Mouse (Mus musculus) left cerebral cortex, adult 9 months (tissue): ENCODE measurements around the gene Fbxl16.

Source experiments
- DNase-seq, 2 experiments: peaks; one replicate each; pipeline ENCODE4 v3.0.0; 2022; ENCODE audit warnings: low spot score in 2 of 2

Gene Fbxl16

GRCm38 (mm10) chr17:25808789-25809605 is at the start of gene Fbxl16:
Fbxl16 (plus strand) TSS chr17:25809085.
- peak; percentile 84 to 90 for DNase-seq

GRCm38 (mm10) chr17:25760148-25760547 is 48.7 kb upstream of the Fbxl16 start:
- no peak for DNase-seq

- peak in 1 of 2 experiments; percentile 55 for DNase-seq
Observed at GRCm38 (mm10) chr17:25761561-25761970, 47.3 kb upstream of the Fbxl16 start.

GRCm38 (mm10) chr17:25762591-25762990 is 46.3 kb upstream of the Fbxl16 start:
- no peak for DNase-seq

- no peak for DNase-seq
Observed at GRCm38 (mm10) chr17:25765886-25766285, 43.0 kb upstream of the Fbxl16 start.

GRCm38 (mm10) chr17:25769331-25769730 is 39.6 kb upstream of the Fbxl16 start:
- DNase-seq = no peak

- DNase-seq = peak; percentile 90 to 99
Observed at GRCm38 (mm10) chr17:25773549-25774120, 35.2 kb upstream of the Fbxl16 start, which contains the start of gene Narfl. Narfl (plus strand) TSS chr17:25773776.

- DNase-seq = no peak
Observed at GRCm38 (mm10) chr17:25775318-25776062, 33.4 kb upstream of the Fbxl16 start.

GRCm38 (mm10) chr17:25777948-25778347 is 30.9 kb upstream of the Fbxl16 start:
- DNase-seq = no peak

GRCm38 (mm10) chr17:25781339-25781738 is 27.5 kb upstream of the Fbxl16 start:
- DNase-seq = no peak

GRCm38 (mm10) chr17:25783086-25783485 is 25.8 kb upstream of the Fbxl16 start:
- no peak for DNase-seq

GRCm38 (mm10) chr17:25783861-25784574 is 24.9 kb upstream of the Fbxl16 start:
- DNase-seq = no peak

- peak; percentile 85 to 98 for DNase-seq
Observed at GRCm38 (mm10) chr17:25785281-25785745, 23.6 kb upstream of the Fbxl16 start, which contains the start of gene Haghl. Haghl (minus strand) TSS chr17:25785673.

GRCm38 (mm10) chr17:25786280-25786679 is 22.6 kb upstream of the Fbxl16 start, which contains the start of gene Ccdc78:
Ccdc78 (plus strand) TSS chr17:25786580.
- DNase-seq = no peak

- DNase-seq = no peak
Observed at GRCm38 (mm10) chr17:25786781-25787504, 21.9 kb upstream of the Fbxl16 start.

- DNase-seq = no peak
Observed at GRCm38 (mm10) chr17:25791320-25791842, 17.5 kb upstream of the Fbxl16 start.

- peak in 1 of 2 experiments; percentile 87 for DNase-seq
Observed at GRCm38 (mm10) chr17:25791843-25792527, 16.9 kb upstream of the Fbxl16 start.

GRCm38 (mm10) chr17:25792615-25793014 is 16.3 kb upstream of the Fbxl16 start, which contains the start of gene Fam173a:
Fam173a (minus strand) TSS chr17:25792901.
- peak in 1 of 2 experiments; percentile 72 for DNase-seq

GRCm38 (mm10) chr17:25794197-25794596 is 14.7 kb upstream of the Fbxl16 start:
- no peak for DNase-seq

- no peak for DNase-seq
Observed at GRCm38 (mm10) chr17:25794998-25795397, 13.9 kb upstream of the Fbxl16 start.
